Mouse (Mus musculus) limb, embryonic 14.5 days (tissue): ENCODE data around the gene Ppara. TPM values are rescaled to one million over a fixed set of nuclear protein-coding genes. Genes with fewer than 3 reads are reported as not detected.

ENCODE experiments used
- ATAC-seq: fragments of 200-750 bp; cut with Nextera tagmentation; 2 replicates; pipeline ENCODE4 v1.8.0; 2017; ENCODE audit warnings: low read depth, moderate number of reproducible peaks, moderate TSS enrichment; ENCODE audit not compliant: low FRiP score
- DNase-seq: peaks from one replicate; pipeline ENCODE4 v3.0.0-alpha.2; 2015; ENCODE audit warnings: low spot score
- H3K27ac ChIP-seq: fragments of 300-500 bp; sonication (generic); replicated peaks from 2 replicates; pipeline ENCODE4 v1.5.1; 2014; ENCODE audit warnings: low read depth, mild to moderate bottlenecking, low read length, moderate library complexity, mixed read lengths
- H3K27me3 ChIP-seq: fragments of 300-500 bp; sonication (generic); 2 replicates; pipeline ENCODE4 v1.6.1; 2014; ENCODE audit warnings: low read length, mixed read lengths; ENCODE audit not compliant: control insufficient read depth, insufficient read depth
- H3K36me3 ChIP-seq: fragments of 300-500 bp; sonication (generic); 2 replicates; pipeline ENCODE4 v1.6.1; 2014; ENCODE audit warnings: mild to moderate bottlenecking, low read length, moderate library complexity, mixed read lengths; ENCODE audit not compliant: control insufficient read depth, insufficient read depth
- H3K4me1 ChIP-seq: fragments of 300-500 bp; sonication (generic); 2 replicates; pipeline ENCODE4 v1.6.1; 2014; ENCODE audit warnings: antibody characterized with exemption, low read length, mixed read lengths; ENCODE audit not compliant: control insufficient read depth, insufficient read depth
- H3K4me2 ChIP-seq: fragments of 300-500 bp; sonication (generic); replicated peaks from 2 replicates; pipeline ENCODE4 v1.6.1; 2014; ENCODE audit warnings: low read depth, mild to moderate bottlenecking, low read length, moderate library complexity; ENCODE audit not compliant: severe bottlenecking
- H3K4me3 ChIP-seq: fragments of 300-500 bp; sonication (generic); replicated peaks from 2 replicates; pipeline ENCODE4 v1.5.1; 2014; ENCODE audit warnings: low read length
- H3K9ac ChIP-seq: fragments of 300-500 bp; sonication (generic); 2 replicates; pipeline ENCODE4 v1.6.1; 2014; ENCODE audit warnings: mild to moderate bottlenecking, low read depth, low read length, moderate library complexity; ENCODE audit not compliant: severe bottlenecking
- H3K9me3 ChIP-seq: fragments of 300-500 bp; sonication (generic); 2 replicates; pipeline ENCODE4 v1.6.1; 2016; ENCODE audit warnings: low read length; ENCODE audit not compliant: control insufficient read depth
- POLR2A ChIP-seq: fragments of 200-500 bp; IDR thresholded peaks from 2 replicates; pipeline ENCODE4 v1.8.0; 2012; ENCODE audit warnings: inconsistent platforms, mild to moderate bottlenecking, moderate library complexity, borderline replicate concordance; ENCODE audit not compliant: insufficient read depth, insufficient read length; ENCODE audit errors: extremely low read depth
- WGBS: fragments of 180-500 bp; shearing (Covaris S2); extraction: QIAGEN DNeasy Blood & Tissue Kit; methylation state at CpG from one replicate; pipeline ENCODE4 v1.1.7; 2014; 5-methylcytosine and 5-hydroxymethylcytosine counted together
- polyA plus RNA-seq, 2 experiments: library from polyadenylated mRNA; depleted of rRNA in 1 of 2; stranded (reverse) in 1 of 2; unstranded in 1 of 2; fragments of >200 nt; fragmentation: Nextera tagmentation in 1 of 2; extraction: Ambion mirVana in 1 of 2; gene quantifications; 2 replicates each; pipeline versions ENCODE4 v1.2.1 to v1.2.3; 2012 to 2014

Gene Ppara
- polyA plus RNA-seq, 2 experiments: 0.84 to 2.8 TPM

GRCm38 (mm10) chr15:85749141-85749540, 14.4 kb downstream of the Ppara start:
- H3K4me3 ChIP-seq: no peak overlapping the region
- H3K9me3 ChIP-seq: no peaks in the 10 kb centered on the region
- no peak overlapping the region for H3K9ac ChIP-seq
- WGBS: 94% methylated on average over 9 of the region's 9 CpGs
- H3K4me2 ChIP-seq: no peak overlapping the region
- H3K27me3 ChIP-seq: no peaks in the 10 kb centered on the region
- H3K36me3 ChIP-seq: no peaks in the 10 kb centered on the region
- no peak overlapping the region for H3K27ac ChIP-seq
- ATAC-seq (no peak), DNase-seq (no peak)
- TF ChIP-seq POLR2A: no peak
- H3K4me1 ChIP-seq: no peaks in the 10 kb centered on the region

- no peak overlapping the region for H3K4me3 ChIP-seq
- ATAC-seq (no peak), DNase-seq (no peak)
- TF ChIP-seq POLR2A: no peak
- no peak overlapping the region for H3K9ac ChIP-seq
- no peak overlapping the region for H3K4me2 ChIP-seq
- 82% methylated on average over 5 of the region's 5 CpGs for WGBS
- H3K27ac ChIP-seq: no peak overlapping the region
- no peaks in the 10 kb centered on the region for H3K27me3 ChIP-seq
- no peaks in the 10 kb centered on the region for H3K9me3 ChIP-seq
- no peaks in the 10 kb centered on the region for H3K36me3 ChIP-seq
- H3K4me1 ChIP-seq: no peaks in the 10 kb centered on the region
These were observed 15.3 kb downstream of the Ppara start for GRCm38 (mm10) chr15:85750115-85750514.

GRCm38 (mm10) chr15:85752655-85753054, 17.9 kb downstream of the Ppara start:
- no peak overlapping the region for H3K4me3 ChIP-seq
- no peaks in the 10 kb centered on the region for H3K4me1 ChIP-seq
- no peaks in the 10 kb centered on the region for H3K36me3 ChIP-seq
- H3K9me3 ChIP-seq: no peaks in the 10 kb centered on the region
- ATAC-seq (no peak), DNase-seq (no peak)
- H3K27me3 ChIP-seq: no peaks in the 10 kb centered on the region
- 68% methylated on average over 2 of the region's 2 CpGs for WGBS
- H3K9ac ChIP-seq: no peak overlapping the region
- TF ChIP-seq POLR2A: no peak
- H3K4me2 ChIP-seq: no peak overlapping the region
- H3K27ac ChIP-seq: no peak overlapping the region

GRCm38 (mm10) chr15:85754033-85754650, 19.4 kb downstream of the Ppara start:
- 96% methylated on average over 1 of the region's 1 CpGs for WGBS
- ATAC-seq (no peak), DNase-seq (no peak)
- Histone ChIP-seq H3K27ac (no peak overlapping the region), H3K27me3 (no peaks in the 10 kb centered on the region), H3K4me1 (no peaks in the 10 kb centered on the region), H3K36me3 (no peaks in the 10 kb centered on the region), H3K9me3 (no peaks in the 10 kb centered on the region), H3K4me3 (no peak overlapping the region), H3K4me2 (no peak overlapping the region), H3K9ac (no peak overlapping the region)
- TF ChIP-seq POLR2A: no peak

GRCm38 (mm10) chr15:85755214-85755613, 20.4 kb downstream of the Ppara start:
- 70% methylated on average over 6 of the region's 6 CpGs for WGBS
- DNase-seq: no peak
- no peak for ATAC-seq
- H3K27me3 ChIP-seq: no peaks in the 10 kb centered on the region
- no peaks in the 10 kb centered on the region for H3K4me1 ChIP-seq
- no peak overlapping the region for H3K9ac ChIP-seq
- H3K27ac ChIP-seq: no peak overlapping the region
- no peak for TF ChIP-seq POLR2A
- no peak overlapping the region for H3K4me3 ChIP-seq
- no peaks in the 10 kb centered on the region for H3K9me3 ChIP-seq
- no peak overlapping the region for H3K4me2 ChIP-seq
- no peaks in the 10 kb centered on the region for H3K36me3 ChIP-seq
